Mouse (Mus musculus) embryonic facial prominence, embryonic 12.5 days (tissue): Measurements from ENCODE around the gene Zfp358. TPM values are rescaled to one million over a fixed set of nuclear protein-coding genes. Genes with fewer than 3 reads are reported as not detected.
A peak's percentile ranks its signal among the peaks of the same experiment; 100 is the strongest.

Source experiments
- ATAC-seq: fragments of 200-750 bp; cut with Nextera tagmentation; 2 replicates; pipeline ENCODE4 v1.8.0; 2017; ENCODE audit not compliant: insufficient number of reproducible peaks, insufficient read depth, low FRiP score, low TSS enrichment
- H3K27ac ChIP-seq: fragments of 300-500 bp; sonication (generic); 2 replicates; pipeline ENCODE4 v1.5.1; 2016; ENCODE audit warnings: mild to moderate bottlenecking
- H3K27me3 ChIP-seq: fragments of 300-500 bp; sonication (generic); 2 replicates; pipeline ENCODE4 v1.6.1; 2016; ENCODE audit warnings: mild to moderate bottlenecking, moderate library complexity
- H3K36me3 ChIP-seq: fragments of 300-500 bp; sonication (generic); 2 replicates; pipeline ENCODE4 v1.6.1; 2016; ENCODE audit warnings: mild to moderate bottlenecking
- H3K4me1 ChIP-seq: fragments of 300-500 bp; sonication (generic); 2 replicates; pipeline ENCODE4 v1.6.1; 2016
- H3K4me2 ChIP-seq: fragments of 300-500 bp; sonication (generic); replicated peaks from 2 replicates; pipeline ENCODE4 v1.6.1; 2016; ENCODE audit warnings: mild to moderate bottlenecking, moderate library complexity
- H3K4me3 ChIP-seq: fragments of 300-500 bp; sonication (generic); 2 replicates; pipeline ENCODE4 v1.5.1; 2016; ENCODE audit warnings: mild to moderate bottlenecking
- H3K9ac ChIP-seq: fragments of 300-500 bp; sonication (generic); 2 replicates; pipeline ENCODE4 v1.6.1; 2016; ENCODE audit warnings: mild to moderate bottlenecking, moderate library complexity
- H3K9me3 ChIP-seq: fragments of 300-500 bp; sonication (generic); 2 replicates; pipeline ENCODE4 v1.6.1; 2016; ENCODE audit warnings: mild to moderate bottlenecking, moderate library complexity
- WGBS: fragments of 180-500 bp; shearing (Covaris S2); methylation state at CpG from one replicate; pipeline ENCODE4 v1.1.7; 2016; 5-methylcytosine and 5-hydroxymethylcytosine counted together
- polyA plus RNA-seq: library from polyadenylated mRNA; unstranded; fragments of >200 nt; fragmentation: Nextera tagmentation; extraction: Ambion mirVana; gene quantifications from 2 replicates; pipeline ENCODE4 v1.2.1, GENCODE M21; 2016

Gene Zfp358
- 66.4 and 67.9 TPM in 2 replicates for polyA plus RNA-seq

DNA sequence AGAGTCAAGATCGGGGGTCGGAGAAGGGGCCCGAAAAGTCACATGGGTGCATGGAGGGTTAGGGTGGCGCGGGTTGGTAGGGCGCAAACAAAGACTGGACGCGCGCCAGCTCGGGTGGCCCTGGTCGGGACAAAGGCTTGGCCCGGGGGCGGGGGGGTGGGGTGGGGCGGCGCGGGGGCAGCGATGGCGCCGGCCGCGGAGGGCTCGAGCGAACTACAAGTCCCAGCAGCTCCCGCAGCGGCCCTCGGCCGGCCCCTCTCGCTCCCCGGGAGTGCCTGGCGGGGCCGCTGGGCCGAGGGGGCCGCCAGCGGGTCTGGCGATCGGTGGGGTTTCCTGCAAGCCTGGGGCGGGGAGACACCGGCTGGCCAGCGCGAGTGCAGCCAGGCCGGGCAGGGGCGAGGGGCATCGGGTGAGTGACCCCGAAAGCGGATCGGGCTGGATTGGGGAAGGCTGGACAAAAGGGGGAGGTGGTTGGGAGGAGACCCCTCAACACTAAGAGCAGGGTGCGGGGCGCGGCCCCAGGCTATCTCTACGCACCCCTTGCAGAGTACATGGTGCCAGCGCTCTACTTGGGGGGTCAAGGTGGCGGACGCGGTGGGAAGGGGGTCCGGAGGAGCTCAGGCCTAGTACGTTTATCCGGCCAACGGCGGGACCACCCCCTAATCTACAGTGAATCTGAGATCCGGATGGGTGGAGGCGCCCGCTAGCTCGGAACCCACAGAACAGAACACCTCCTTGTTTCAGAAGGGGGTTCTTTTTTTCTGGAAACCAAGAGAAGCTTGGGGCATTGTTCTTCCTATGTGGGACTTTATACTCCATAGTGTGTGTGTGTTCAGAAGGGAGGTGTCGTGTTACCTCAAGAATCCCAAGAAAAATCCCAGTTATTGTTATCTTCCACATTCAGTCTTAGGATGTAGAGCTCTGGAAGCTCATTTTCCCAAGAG lies at the start of gene Zfp358:
Gene Zfp358 (plus strand): TSS at position 238 of the 944 bp plus-strand sequence.
- Histone ChIP-seq H3K27ac (peak within 1 kb of the TSS; percentile 93), H3K4me1 (0 out of 2 replicates have a peak, but pooled peaks cover 6% of the 10 kb centered on the region), H3K9me3 (peaks cover 19% of the 10 kb centered on the region), H3K27me3 (no peaks in the 10 kb centered on the region), H3K4me2 (peak within 1 kb of the TSS; percentile 53), H3K4me3 (peak within 1 kb of the TSS; percentile 87), H3K36me3 (peaks cover 35% of the 10 kb centered on the region), H3K9ac (peak within 1 kb of the TSS; percentile 95)
- peak; percentile 86 for ATAC-seq
- WGBS = 1% methylated on average over 43 of the region's 64 CpGs

DNA sequence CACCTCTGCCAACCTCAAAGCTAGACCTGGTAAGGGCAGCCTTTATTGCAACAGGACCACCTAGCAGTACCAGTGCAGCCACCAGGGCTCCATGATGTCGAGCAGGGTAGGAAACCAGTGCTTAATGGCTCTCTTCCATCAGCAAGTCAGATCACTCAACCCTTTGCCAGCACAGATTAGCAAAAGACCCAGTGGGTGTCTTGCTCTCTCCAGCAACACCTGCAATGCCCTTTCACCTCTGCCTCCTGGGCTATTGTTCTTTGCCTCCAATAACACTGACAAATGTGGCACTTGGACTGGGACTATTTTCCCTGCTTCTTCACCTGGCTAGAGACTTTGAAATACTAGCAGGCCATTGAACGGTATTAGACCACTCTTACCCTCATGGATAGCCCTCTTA lies 43.7 kb upstream of the Zfp358 start:
- H3K9ac ChIP-seq = no peak overlapping the region
- 82% methylated on average over 2 of the region's 2 CpGs for WGBS
- no peaks in the 10 kb centered on the region for H3K4me1 ChIP-seq
- H3K4me2 ChIP-seq = no peak overlapping the region
- no peak for ATAC-seq
- H3K4me3 ChIP-seq = no peak overlapping the region
- H3K36me3 ChIP-seq = peaks cover 88% of the 10 kb centered on the region
- no peaks in the 10 kb centered on the region for H3K27me3 ChIP-seq
- H3K9me3 ChIP-seq = no peaks in the 10 kb centered on the region
- H3K27ac ChIP-seq = no peak overlapping the region

DNA sequence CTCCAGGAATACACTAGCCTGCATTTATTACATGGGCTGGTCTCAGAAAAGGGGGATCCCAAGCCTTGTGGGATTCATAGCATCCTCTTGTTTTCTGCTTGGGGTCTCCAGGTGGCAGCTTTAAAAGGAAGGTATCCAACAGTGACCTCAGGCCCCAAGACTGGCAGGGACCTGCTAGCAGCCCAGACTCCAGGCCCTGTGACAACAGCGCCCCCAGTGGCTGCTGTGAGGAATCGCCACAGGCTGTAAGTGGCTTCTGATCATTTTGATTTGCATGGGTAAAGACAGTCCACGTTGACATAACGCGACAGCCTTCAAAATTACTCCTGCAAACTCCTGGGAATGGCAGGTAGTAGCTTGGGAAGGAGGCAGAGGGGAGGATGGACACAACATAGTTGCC lies 42.3 kb upstream of the Zfp358 start:
- Histone ChIP-seq H3K9me3 (no peaks in the 10 kb centered on the region), H3K27ac (no peak overlapping the region), H3K9ac (no peak overlapping the region), H3K4me2 (no peak overlapping the region), H3K4me3 (no peak overlapping the region), H3K4me1 (no peaks in the 10 kb centered on the region), H3K27me3 (no peaks in the 10 kb centered on the region), H3K36me3 (peaks cover 94% of the 10 kb centered on the region)
- WGBS = 29% methylated on average over 5 of the region's 5 CpGs
- no peak for ATAC-seq

DNA sequence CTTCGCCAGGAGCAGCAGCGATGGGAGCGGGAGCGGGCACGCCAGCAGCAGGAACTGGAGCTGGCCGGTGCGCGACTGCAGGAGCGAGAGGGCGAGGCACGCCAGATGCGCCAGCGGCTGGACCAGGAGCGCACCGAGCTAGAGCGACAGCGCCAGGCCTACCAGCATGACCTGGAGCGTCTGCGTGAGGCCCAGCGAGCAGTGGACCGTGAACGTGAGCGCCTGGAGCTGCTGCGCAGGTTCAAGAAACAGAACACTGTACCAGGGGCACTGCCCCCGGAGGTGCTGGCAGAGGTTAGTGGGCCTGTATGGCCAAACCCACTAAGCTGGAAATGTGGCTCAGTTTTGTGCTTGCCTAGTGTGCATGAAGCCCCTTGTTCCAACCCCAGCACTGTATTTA lies 40.9 kb upstream of the Zfp358 start:
- ATAC-seq = no peak
- Histone ChIP-seq H3K9ac (no peak overlapping the region), H3K27me3 (no peaks in the 10 kb centered on the region), H3K4me2 (no peak overlapping the region), H3K36me3 (peaks cover 96% of the 10 kb centered on the region), H3K4me1 (no peaks in the 10 kb centered on the region), H3K9me3 (no peaks in the 10 kb centered on the region), H3K4me3 (no peak overlapping the region), H3K27ac (no peak overlapping the region)
- WGBS = 96% methylated on average over 25 of the region's 25 CpGs

DNA sequence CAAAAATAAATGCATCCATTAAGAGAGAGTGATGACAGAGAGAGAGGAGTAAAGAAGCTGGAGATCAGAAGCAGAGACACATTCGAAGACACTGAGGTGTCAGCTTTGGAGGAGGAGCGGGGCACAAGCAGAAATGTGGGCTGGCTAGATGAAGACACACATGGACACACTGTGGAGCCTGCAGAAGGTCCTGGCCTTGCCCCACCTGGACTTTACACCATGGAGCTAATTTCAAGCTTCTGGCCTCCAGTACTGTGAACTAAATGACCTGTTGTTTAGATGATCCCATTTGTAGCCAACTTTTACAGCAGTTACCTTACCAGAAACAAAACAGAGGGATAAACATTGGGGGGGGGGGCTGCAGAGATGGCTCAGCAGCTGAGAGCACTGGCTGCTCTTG lies 29.7 kb upstream of the Zfp358 start:
- Histone ChIP-seq H3K27me3 (no peaks in the 10 kb centered on the region), H3K27ac (no peak overlapping the region), H3K4me3 (no peak overlapping the region), H3K4me2 (no peak overlapping the region), H3K4me1 (peaks cover 6% of the 10 kb centered on the region; the same call in 1 of the 2 replicates), H3K9ac (no peak overlapping the region), H3K9me3 (no peaks in the 10 kb centered on the region), H3K36me3 (0 out of 2 replicates have a peak, but pooled peaks cover 1% of the 10 kb centered on the region)
- no peak for ATAC-seq
- 87% methylated on average over 2 of the region's 2 CpGs for WGBS

DNA sequence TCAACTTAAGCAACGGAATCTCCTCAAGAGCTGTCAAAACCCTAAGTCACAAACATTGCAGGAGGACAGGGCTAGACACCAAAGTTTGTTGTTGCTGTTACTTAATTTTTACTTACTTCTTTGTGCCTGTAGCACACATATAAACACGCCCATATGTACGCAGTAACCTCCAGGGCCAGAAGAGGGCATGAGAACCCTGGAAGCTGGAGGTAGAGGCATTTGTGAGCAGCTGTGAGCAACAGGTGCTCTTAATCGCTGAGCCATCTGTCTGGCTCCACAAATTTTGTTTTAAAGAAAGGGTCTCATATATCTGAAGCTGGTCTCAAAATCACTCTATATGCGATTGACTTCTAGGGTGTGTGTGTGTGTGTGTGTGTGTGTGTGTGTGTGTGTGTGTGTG lies 28.6 kb upstream of the Zfp358 start:
- WGBS = 40% methylated on average over 5 of the region's 5 CpGs

DNA sequence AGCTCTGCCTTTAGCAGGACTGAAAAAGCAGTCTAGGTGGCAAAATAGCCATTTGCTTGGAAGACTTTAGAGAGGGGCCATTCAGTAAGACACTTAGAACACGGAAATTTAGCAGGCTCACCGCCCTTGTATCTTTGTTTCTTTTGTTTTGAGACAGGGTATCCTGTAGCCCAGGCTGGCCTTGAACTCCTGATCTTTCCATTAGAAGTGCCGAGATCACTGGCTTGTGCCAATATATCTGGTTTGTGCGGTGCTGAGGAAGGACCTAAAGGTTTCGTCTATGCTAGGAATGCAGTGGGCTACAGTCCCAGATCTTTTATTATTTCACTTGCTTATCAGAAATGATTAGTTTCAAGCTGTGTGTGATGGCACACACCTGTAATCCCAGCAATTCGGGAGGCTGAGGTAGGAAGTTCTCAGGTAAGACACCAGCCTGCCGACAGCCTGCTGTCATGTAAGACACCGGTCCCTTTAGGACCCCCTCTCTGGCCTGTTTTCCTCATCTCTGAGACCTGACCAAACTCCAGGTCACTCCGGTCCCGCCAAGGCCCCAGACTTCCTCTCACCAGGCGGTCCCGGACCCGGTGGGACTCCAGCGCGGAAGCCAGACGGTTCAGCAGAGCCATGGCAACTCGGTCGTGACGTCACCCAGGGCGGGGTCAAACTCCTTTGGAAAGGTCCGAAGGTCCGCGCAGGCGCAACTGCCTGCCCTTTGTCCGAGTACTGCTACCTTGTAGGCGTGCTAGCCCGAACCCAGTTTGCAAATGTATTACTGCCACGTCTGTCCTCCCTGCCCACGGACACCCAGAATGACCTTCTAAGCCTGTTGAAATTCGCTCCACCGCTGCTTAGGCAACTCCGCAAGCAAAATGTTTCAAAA lies 25.7 kb upstream of the Zfp358 start, which contains the start of gene Pex11g:
Gene Pex11g (minus strand): TSS at position 675 of the 880 bp plus-strand sequence.
- peak within 1 kb of the TSS; percentile 53 for H3K9ac ChIP-seq
- no peaks in the 10 kb centered on the region for H3K9me3 ChIP-seq
- peak within 1 kb of the TSS; percentile 67 for H3K27ac ChIP-seq
- no peaks in the 10 kb centered on the region for H3K27me3 ChIP-seq
- peak within 1 kb of the TSS; percentile 44 for H3K4me3 ChIP-seq
- H3K4me2 ChIP-seq = peak within 1 kb of the TSS; percentile 56
- H3K4me1 ChIP-seq = peaks cover 6% of the 10 kb centered on the region; the same call in 1 of the 2 replicates
- H3K36me3 ChIP-seq = no peaks in the 10 kb centered on the region
- peak; percentile 83 for ATAC-seq
- 8% methylated on average over 32 of the region's 32 CpGs for WGBS

More for the DNA sequence above, 28.6 kb upstream of the Zfp358 start:
- H3K4me3 ChIP-seq = no peak overlapping the region
- H3K9me3 ChIP-seq = no peaks in the 10 kb centered on the region
- no peak for ATAC-seq
- no peaks in the 10 kb centered on the region for H3K27me3 ChIP-seq
- no peak overlapping the region for H3K4me2 ChIP-seq
- H3K9ac ChIP-seq = no peak overlapping the region
- no peak overlapping the region for H3K27ac ChIP-seq
- H3K4me1 ChIP-seq = peaks cover 6% of the 10 kb centered on the region; the same call in 1 of the 2 replicates
- no peaks in the 10 kb centered on the region for H3K36me3 ChIP-seq

DNA sequence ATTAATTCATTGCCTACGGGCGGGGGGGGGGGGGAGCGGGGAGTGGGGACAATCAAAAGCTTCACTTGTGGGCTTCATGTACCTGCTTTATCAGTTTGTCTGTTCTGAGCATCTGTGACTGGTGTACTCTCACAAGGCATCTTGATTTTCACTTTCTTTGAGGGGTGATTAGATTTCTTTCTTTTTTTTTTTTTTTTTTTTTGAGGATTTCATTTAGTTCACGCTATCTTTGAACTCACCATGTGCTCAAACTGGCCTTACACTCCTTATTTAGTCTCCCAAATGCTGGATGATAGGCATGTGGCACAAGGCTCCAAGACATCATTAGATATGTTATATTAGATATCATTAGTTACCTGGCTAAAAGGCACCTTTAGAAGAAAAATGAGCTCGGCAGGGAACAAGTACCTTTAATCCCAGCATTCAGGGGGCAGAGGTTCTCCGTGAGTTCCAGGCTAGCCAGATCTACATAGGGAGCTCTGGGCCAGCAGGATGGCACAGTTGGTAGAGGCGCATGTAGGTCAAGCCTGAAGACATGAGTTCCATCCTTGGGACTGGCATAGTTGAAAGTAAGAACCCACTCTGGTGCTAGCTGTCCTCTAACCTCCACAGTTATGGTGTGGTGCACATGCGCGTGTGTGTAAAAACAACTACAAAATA lies 24.9 kb upstream of the Zfp358 start:
- H3K9ac ChIP-seq = peak overlapping the region; percentile 53
- H3K27ac ChIP-seq = peak overlapping the region; percentile 67
- 53% methylated on average over 9 of the region's 9 CpGs for WGBS
- H3K4me1 ChIP-seq = peaks cover 6% of the 10 kb centered on the region; the same call in 1 of the 2 replicates
- no peaks in the 10 kb centered on the region for H3K36me3 ChIP-seq
- H3K4me3 ChIP-seq = peak overlapping the region; percentile 44
- H3K27me3 ChIP-seq = no peaks in the 10 kb centered on the region
- no peak for ATAC-seq
- H3K4me2 ChIP-seq = peak overlapping the region; percentile 56
- H3K9me3 ChIP-seq = no peaks in the 10 kb centered on the region

DNA sequence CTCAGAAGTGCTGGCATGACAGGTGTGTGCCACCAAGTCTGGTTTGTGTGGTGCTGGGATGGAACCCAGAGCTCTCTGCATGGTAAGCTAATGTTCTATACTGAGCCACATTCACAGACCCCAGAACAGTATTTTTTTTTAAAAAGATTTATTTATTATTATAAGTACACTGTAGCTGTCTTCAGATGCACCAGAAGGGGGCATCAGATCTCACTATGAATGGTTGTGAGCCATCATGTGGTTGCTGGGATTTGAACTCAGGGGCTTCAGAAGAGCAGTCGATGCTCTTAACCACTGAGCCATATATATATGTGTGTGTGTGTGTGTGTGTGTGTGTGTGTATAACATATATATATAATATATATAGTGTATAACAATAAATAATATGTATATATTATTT lies 24.1 kb upstream of the Zfp358 start:
- Histone ChIP-seq H3K4me2 (no peak overlapping the region), H3K27ac (no peak overlapping the region), H3K27me3 (no peaks in the 10 kb centered on the region), H3K9ac (no peak overlapping the region), H3K9me3 (no peaks in the 10 kb centered on the region), H3K4me1 (peaks cover 6% of the 10 kb centered on the region; the same call in 1 of the 2 replicates), H3K4me3 (no peak overlapping the region), H3K36me3 (no peaks in the 10 kb centered on the region)
- no peak for ATAC-seq
- WGBS = 100% methylated on average over 1 of the region's 1 CpGs

DNA sequence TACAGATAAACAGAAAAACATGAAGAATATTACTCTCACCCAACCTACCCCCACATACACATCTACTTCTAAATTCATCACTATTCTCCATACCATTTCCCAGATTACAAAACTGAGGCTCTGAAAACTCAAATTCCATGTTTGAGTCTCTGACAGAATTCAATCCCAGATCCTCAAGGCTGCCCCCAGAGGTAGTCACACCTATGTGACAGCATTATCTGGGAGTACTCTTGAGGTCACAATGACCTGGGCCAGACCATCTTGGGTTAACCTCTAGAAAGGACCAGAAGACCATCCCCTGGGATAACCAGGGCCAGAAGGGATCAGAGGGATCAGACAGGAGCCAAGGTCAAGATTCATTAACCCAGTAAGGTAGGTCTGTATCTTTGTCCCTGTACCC lies 22.4 kb upstream of the Zfp358 start, which contains the start of gene Tex45:
Gene Tex45 (plus strand): TSS at position 301 of the 400 bp plus-strand sequence.
- no peaks in the 10 kb centered on the region for H3K9me3 ChIP-seq
- ATAC-seq = no peak
- no peak within 1 kb of the TSS for H3K9ac ChIP-seq
- H3K27ac ChIP-seq = no peak within 1 kb of the TSS
- H3K4me1 ChIP-seq = peaks cover 6% of the 10 kb centered on the region; the same call in 1 of the 2 replicates
- no peak within 1 kb of the TSS for H3K4me2 ChIP-seq
- no peak within 1 kb of the TSS for H3K4me3 ChIP-seq
- H3K36me3 ChIP-seq = no peaks in the 10 kb centered on the region
- peaks cover 4% of the 10 kb centered on the region; the same call in 1 of the 2 replicates for H3K27me3 ChIP-seq
